Mouse (Mus musculus) CH12.LX (cell line): Measurements from ENCODE around the gene Tshz2. TPM values are rescaled to one million over a fixed set of nuclear protein-coding genes. Genes with fewer than 3 reads are reported as not detected.

Experiments
- DNase-seq: peaks from one replicate; pipeline ENCODE4 v3.0.0-alpha.2; 2013; ENCODE audit errors: extremely low read depth
- H3K27ac ChIP-seq: 2 replicates; pipeline ENCODE4 v1.5.1; 2012; ENCODE audit warnings: low read depth, mild to moderate bottlenecking, control low read depth, moderate library complexity; ENCODE audit not compliant: insufficient read depth
- H3K27me3 ChIP-seq: replicated peaks from 2 replicates; pipeline ENCODE3; 2012; ENCODE audit warnings: inconsistent platforms
- H3K36me3 ChIP-seq, 2 experiments: replicated peaks in 1 of 2; 2 replicates each; pipeline versions ENCODE3 to v1.6.1; 2012; ENCODE audit warnings: inconsistent platforms in 1 of 2, low read length in 1 of 2, mild to moderate bottlenecking in 1 of 2, mixed read lengths in 1 of 2, moderate library complexity in 1 of 2; ENCODE audit not compliant: control insufficient read depth in 1 of 2, insufficient read depth in 1 of 2
- H3K4me1 ChIP-seq, 2 experiments: 2 replicates each; pipeline ENCODE4 v1.6.1; 2012; ENCODE audit warnings: inconsistent platforms in 1 of 2, moderate library complexity in 1 of 2; ENCODE audit not compliant: insufficient read depth in 2 of 2, control insufficient read depth in 1 of 2
- H3K4me2 ChIP-seq: 2 replicates; pipeline ENCODE4 v1.6.1; 2012; ENCODE audit warnings: low read depth, mild to moderate bottlenecking, control low read depth; ENCODE audit not compliant: poor library complexity, insufficient read depth, severe bottlenecking
- H3K4me3 ChIP-seq, 3 experiments: fragments of 150-350 bp in 1 of 3; sonication (generic) in 1 of 3; replicated peaks in 1 of 3; 2 replicates each; pipeline versions ENCODE3 to v1.5.1; 2011 to 2012; ENCODE audit warnings: low read depth in 2 of 3, low read length in 2 of 3, mild to moderate bottlenecking in 2 of 3, moderate library complexity in 2 of 3, control low read depth in 1 of 3, improper control_type of control experiment in 1 of 3, inconsistent platforms in 1 of 3, mixed read lengths in 1 of 3; ENCODE audit not compliant: poor library complexity in 1 of 3
- H3K79me2 ChIP-seq: replicated peaks from 2 replicates; pipeline ENCODE4 v1.6.1; 2012; ENCODE audit warnings: mild to moderate bottlenecking, moderate library complexity; ENCODE audit not compliant: control insufficient read depth, poor library complexity, insufficient read depth, severe bottlenecking; ENCODE audit errors: extremely low read depth
- H3K9ac ChIP-seq: 2 replicates; pipeline ENCODE4 v1.6.1; 2012; ENCODE audit warnings: low read depth, mild to moderate bottlenecking, control low read depth, moderate library complexity; ENCODE audit not compliant: insufficient read depth
- H3K9me3 ChIP-seq: replicated peaks from 2 replicates; pipeline ENCODE3; 2012; ENCODE audit warnings: low read length, inconsistent platforms, mixed read lengths
- BHLHE40 ChIP-seq: IDR thresholded peaks from 2 replicates; pipeline ENCODE4 v1.6.1; 2011; ENCODE audit warnings: mild to moderate bottlenecking, low read depth, low read length, improper control_type of control experiment
- CHD1 ChIP-seq: IDR thresholded peaks from 2 replicates; pipeline ENCODE4 v1.6.1; 2012; ENCODE audit warnings: low read depth, low read length, improper control_type of control experiment, inconsistent platforms
- E2F4 ChIP-seq: IDR thresholded peaks from 2 replicates; pipeline ENCODE4 v1.6.1; 2011; ENCODE audit warnings: low read depth, low read length, improper control_type of control experiment; ENCODE audit not compliant: insufficient replicate concordance
- ELF1 ChIP-seq: IDR thresholded peaks from 2 replicates; pipeline ENCODE4 v1.6.1; 2014; ENCODE audit warnings: low read depth, mild to moderate bottlenecking, inconsistent platforms, low read length, improper control_type of control experiment
- ETS1 ChIP-seq: conservative IDR thresholded peaks from 2 replicates; pipeline ENCODE4 v1.6.1; 2012; ENCODE audit warnings: low read depth, mild to moderate bottlenecking, inconsistent platforms, low read length, improper control_type of control experiment, moderate library complexity
- GABPA ChIP-seq: IDR thresholded peaks from 2 replicates; pipeline ENCODE4 v1.6.1; 2012; ENCODE audit warnings: low read depth, low read length, improper control_type of control experiment, inconsistent platforms; ENCODE audit not compliant: insufficient replicate concordance
- JUN ChIP-seq: IDR thresholded peaks from 2 replicates; pipeline ENCODE4 v1.6.1; 2011; ENCODE audit warnings: low read depth, mild to moderate bottlenecking, low read length, improper control_type of control experiment, moderate library complexity; ENCODE audit not compliant: insufficient read depth
- JUND ChIP-seq: conservative IDR thresholded peaks from 2 replicates; pipeline ENCODE4 v1.6.1; 2011; ENCODE audit warnings: low read depth, low read length, improper control_type of control experiment
- NELFE ChIP-seq: IDR thresholded peaks from 2 replicates; pipeline ENCODE4 v1.6.1; 2011; ENCODE audit warnings: low read depth, low read length, improper control_type of control experiment
- PAX5 ChIP-seq: IDR thresholded peaks from 2 replicates; pipeline ENCODE4 v1.6.1; 2012; ENCODE audit warnings: low read length, inconsistent platforms, mixed read lengths
- POLR2A ChIP-seq: IDR thresholded peaks from 2 replicates; pipeline ENCODE4 v1.6.1; 2011; ENCODE audit warnings: low read depth, mild to moderate bottlenecking, improper control_type of control experiment, low read length
- POLR2AphosphoS2 ChIP-seq: IDR thresholded peaks from 2 replicates; pipeline ENCODE4 v1.6.1; 2011; ENCODE audit warnings: low read depth, low read length, improper control_type of control experiment
- RAD21 ChIP-seq: IDR thresholded peaks from 2 replicates; pipeline ENCODE4 v1.6.1; 2011; ENCODE audit warnings: low read depth, mild to moderate bottlenecking, low read length, improper control_type of control experiment, moderate library complexity
- RCOR1 ChIP-seq: conservative IDR thresholded peaks from 2 replicates; pipeline ENCODE4 v1.6.1; 2012; ENCODE audit warnings: low read depth, mild to moderate bottlenecking, inconsistent platforms, low read length, improper control_type of control experiment
- SMC3 ChIP-seq: IDR thresholded peaks from 2 replicates; pipeline ENCODE4 v1.6.1; 2011; ENCODE audit warnings: low read depth, low read length, improper control_type of control experiment
- TBP ChIP-seq: conservative IDR thresholded peaks from 2 replicates; pipeline ENCODE4 v1.6.1; 2011; ENCODE audit warnings: low read depth, low read length, improper control_type of control experiment
- TCF12 ChIP-seq: IDR thresholded peaks from 2 replicates; pipeline ENCODE4 v1.6.1; 2014; ENCODE audit warnings: low read depth, mild to moderate bottlenecking, inconsistent platforms, low read length, improper control_type of control experiment
- USF1 ChIP-seq: IDR thresholded peaks from 2 replicates; pipeline ENCODE4 v1.6.1; 2014; ENCODE audit warnings: low read depth, mild to moderate bottlenecking, inconsistent platforms, low read length, improper control_type of control experiment
- USF2 ChIP-seq: conservative IDR thresholded peaks from 2 replicates; pipeline ENCODE4 v1.6.1; 2011; ENCODE audit warnings: low read depth, low read length, improper control_type of control experiment
- ZC3H11A ChIP-seq: IDR thresholded peaks from 2 replicates; pipeline ENCODE4 v1.6.1; 2012; ENCODE audit warnings: low read depth, mild to moderate bottlenecking, inconsistent platforms, low read length, improper control_type of control experiment
- ZKSCAN1 ChIP-seq: IDR thresholded peaks from 2 replicates; pipeline ENCODE4 v1.6.1; 2012; ENCODE audit warnings: low read depth, inconsistent platforms, low read length, improper control_type of control experiment, borderline replicate concordance
- ZMIZ1 ChIP-seq: IDR thresholded peaks from 2 replicates; pipeline ENCODE4 v1.6.1; 2012; ENCODE audit warnings: low read depth, mild to moderate bottlenecking, inconsistent platforms, low read length, improper control_type of control experiment
- dilution Hi-C: fragments of 300-500 bp; cut with MboI; formaldehyde crosslinking; loops from 2 replicates; pipeline ENCODE4 v1.14.3; 2020; ENCODE audit warnings: low sequenced_read_pairs; ENCODE audit not compliant: extremely low pct_unique_long_range_greater_than_20kb, extremely low pct_ligation_motif_present
- in situ Hi-C: fragments of 300-500 bp; cut with MboI; formaldehyde crosslinking; loops from 3 replicates; pipeline ENCODE4 v1.14.3; 2019; ENCODE audit warnings: low sequenced_read_pairs, low pct_ligation_motif_present, low pct_unique_long_range_greater_than_20kb, mixed read lengths
- polyA plus RNA-seq: library from polyadenylated mRNA; unstranded; fragments of >175 nt; gene quantifications from 2 replicates; pipeline ENCODE4 v1.2.1, GENCODE M21; 2012; ENCODE audit warnings: low read depth; ENCODE audit not compliant: insufficient read length
- total RNA-seq, 2 experiments: library from RNA; depleted of rRNA; stranded (reverse); fragments of 300-350 nt in 1 of 2; fragments of >200 nt in 1 of 2; gene quantifications; 2 replicates each; pipeline ENCODE4 v1.2.3; 2012 to 2014

Gene Tshz2
- total and polyA plus RNA-seq, 3 experiments = not detected

GRCm38 (mm10) chr2:169924177-169924810 is 291.5 kb downstream of the Tshz2 start:
- Histone ChIP-seq H3K36me3 (no peaks in the 10 kb centered on the region), H3K4me3 (no peak overlapping the region), H3K9me3 (peaks cover 83% of the 10 kb centered on the region), H3K4me1 (no peaks in the 10 kb centered on the region), H3K4me2 (no peak overlapping the region), H3K9ac (no peak overlapping the region), H3K79me2 (no peaks in the 10 kb centered on the region), H3K27me3 (no peaks in the 10 kb centered on the region), H3K27ac (no peak overlapping the region)
- DNase-seq = no peak
- TF ChIP-seq ZKSCAN1 (no peak), JUND (no peak)
- in situ Hi-C loops (no loop called here), dilution Hi-C loops (no loop called here)

DNA sequence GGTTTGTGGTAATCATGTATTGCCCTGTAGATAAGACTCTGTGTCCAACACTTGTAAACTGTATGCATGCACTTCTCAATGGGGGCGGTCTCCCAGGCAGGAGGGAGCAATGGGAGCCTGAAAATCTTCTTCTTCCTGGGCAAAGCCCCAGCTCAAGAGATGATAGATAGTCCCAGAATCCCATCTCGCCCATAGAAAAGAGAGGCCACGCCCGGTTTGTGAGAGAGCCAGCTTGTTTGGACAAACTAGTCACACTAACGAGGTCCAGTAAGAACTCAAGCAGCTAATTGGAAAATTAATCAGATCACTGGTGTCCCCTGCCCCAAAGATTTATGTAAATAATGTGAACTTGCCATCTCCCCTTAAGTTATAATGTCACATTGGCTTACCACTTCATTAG is 292.7 kb downstream of the Tshz2 start:
- in situ Hi-C loops (no loop called here), dilution Hi-C loops (no loop called here)
- H3K9ac ChIP-seq = no peak overlapping the region
- H3K27ac ChIP-seq = no peak overlapping the region
- H3K27me3 ChIP-seq = no peaks in the 10 kb centered on the region
- H3K79me2 ChIP-seq = no peaks in the 10 kb centered on the region
- no peak overlapping the region for H3K4me3 ChIP-seq
- no peaks in the 10 kb centered on the region for H3K4me1 ChIP-seq
- H3K4me2 ChIP-seq = no peak overlapping the region
- DNase-seq = no peak
- no peaks in the 10 kb centered on the region for H3K36me3 ChIP-seq
- TF ChIP-seq JUND = no peak
- TF ChIP-seq POLR2A = no peak
- TF ChIP-seq POLR2AphosphoS2 = no peak
- no peak for TF ChIP-seq TBP
- no peak for TF ChIP-seq USF2
- no peak for TF ChIP-seq ELF1
- peaks cover 84% of the 10 kb centered on the region for H3K9me3 ChIP-seq

GRCm38 (mm10) chr2:169926016-169926415 is 293.2 kb downstream of the Tshz2 start:
- Histone ChIP-seq H3K4me3 (no peak overlapping the region), H3K9me3 (peaks cover 84% of the 10 kb centered on the region), H3K4me2 (no peak overlapping the region), H3K27ac (no peak overlapping the region), H3K4me1 (no peaks in the 10 kb centered on the region), H3K27me3 (no peaks in the 10 kb centered on the region), H3K36me3 (no peaks in the 10 kb centered on the region), H3K79me2 (no peaks in the 10 kb centered on the region), H3K9ac (no peak overlapping the region)
- DNase-seq = no peak
- TF ChIP-seq USF1 (no peak), PAX5 (no peak), ZKSCAN1 (no peak), ZMIZ1 (no peak), POLR2A (no peak), ELF1 (no peak), ZC3H11A (no peak), JUND (no peak), SMC3 (no peak), BHLHE40 (no peak), CHD1 (no peak), RAD21 (no peak), JUN (no peak), E2F4 (no peak), TCF12 (no peak), NELFE (no peak), RCOR1 (no peak), ETS1 (no peak), GABPA (no peak)
- in situ Hi-C loops = no loop called here
- dilution Hi-C loops = no loop called here
